Mouse (Mus musculus) gastrocnemius, postnatal 36 days (tissue): ENCODE measurements at regions not wholly inside any gene's neighbourhood (a gene's known extent, or its start where the extent isn't known, plus 50 kb on each side); places are given as distances from the start of the nearest gene placed in this dataset.

Experiments
- DNase-seq, 2 experiments: peaks; one replicate each; pipeline ENCODE4 v3.0.0; 2022
- intact Hi-C: fragments of 180-260 bp; cut with DNase I; formaldehyde crosslinking; loops from one replicate; pipeline ENCODE4 v1.15.1; 2025

DNA sequence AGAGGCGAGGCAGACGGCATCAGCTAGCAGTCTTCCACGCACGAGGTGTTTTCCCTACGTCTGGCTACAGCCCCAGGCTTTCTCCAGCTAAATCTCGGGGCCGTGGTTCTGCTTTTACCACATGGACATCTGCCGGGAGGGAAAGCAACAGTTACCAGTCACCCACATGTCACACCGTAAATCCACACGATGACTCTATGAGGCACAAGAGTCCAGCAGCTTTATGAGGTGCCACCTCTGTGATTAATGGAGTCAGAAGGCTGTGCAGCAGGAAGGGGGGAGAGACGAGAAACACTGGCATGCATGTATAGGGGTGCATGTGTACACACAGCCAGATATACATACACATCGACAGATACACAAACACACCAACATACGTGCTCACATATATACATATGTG, 69.6 kb upstream of the Twist2 start:
- no peak for DNase-seq
- intact Hi-C loops, result loop anchor here (5.0 kb wide), 1 partner anchor 74 kb away; no protein-coding TSS in a partner anchor

DNA sequence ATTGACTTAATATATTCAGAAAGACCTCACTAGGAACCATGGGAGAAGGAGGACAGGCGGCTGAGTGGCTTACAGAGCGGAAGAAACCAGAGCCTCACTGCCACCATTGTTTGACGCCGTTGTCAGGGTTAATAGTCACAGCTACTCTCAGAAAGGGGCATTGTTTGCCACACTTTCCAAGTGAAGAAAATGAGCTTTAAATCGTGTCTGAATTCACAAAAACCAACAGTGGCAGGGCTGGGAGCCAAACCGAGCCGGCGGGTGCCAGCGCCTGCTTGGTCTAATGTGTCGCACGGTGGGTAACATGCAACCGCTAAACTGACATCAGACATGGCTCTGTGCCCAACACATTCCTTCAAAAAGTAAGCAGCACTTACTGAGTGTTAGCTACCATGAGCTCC, 68.8 kb upstream of the Twist2 start:
- intact Hi-C loops, result loop anchor here (5.0 kb wide), 1 partner anchor 75 kb away; no protein-coding TSS in a partner anchor
- no peak for DNase-seq

DNA sequence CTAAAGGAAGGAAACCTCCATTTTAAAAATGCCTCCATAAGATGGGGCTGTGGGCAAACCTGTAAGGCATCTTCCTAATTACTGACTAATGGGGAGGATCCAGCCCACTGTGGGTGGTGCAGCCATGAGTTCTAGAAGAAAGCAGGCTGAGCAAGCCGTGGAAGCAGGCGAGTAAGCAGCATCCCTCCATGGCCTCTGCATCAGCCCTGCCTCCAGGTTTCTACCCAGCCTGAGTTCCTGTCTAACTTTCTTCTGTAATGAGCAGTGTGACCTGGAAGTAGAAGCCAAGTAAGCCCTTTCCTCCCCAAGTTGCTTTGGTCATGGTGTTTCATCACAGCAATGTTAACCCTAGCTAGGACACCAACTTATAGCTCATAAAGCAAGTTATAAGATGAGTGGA, 66.5 kb upstream of the Twist2 start:
- intact Hi-C loops, result loop anchor here (5.0 kb wide), 1 partner anchor 77 kb away; no protein-coding TSS in a partner anchor
- no peak for DNase-seq

DNA sequence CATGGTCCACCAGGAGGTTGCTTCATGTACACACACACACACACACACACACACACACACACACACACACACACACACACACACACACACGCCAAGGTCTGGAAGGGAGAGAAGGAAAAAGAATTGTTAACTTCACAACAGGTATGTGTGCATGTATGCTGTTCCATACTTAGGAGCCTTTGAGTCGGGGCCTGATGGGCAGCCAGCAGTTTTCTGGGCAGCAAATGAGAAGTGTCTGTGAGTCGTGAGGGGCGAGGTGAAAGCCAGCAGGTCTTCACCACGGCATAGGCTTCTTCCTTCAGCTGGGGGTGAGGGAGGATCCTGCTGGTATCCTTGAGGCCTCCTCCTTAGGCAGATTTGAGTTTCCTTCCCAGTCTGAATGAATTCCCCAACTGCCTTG, 65.8 kb upstream of the Twist2 start:
- DNase-seq, result no peak
- intact Hi-C loops, result no loop called here

DNA sequence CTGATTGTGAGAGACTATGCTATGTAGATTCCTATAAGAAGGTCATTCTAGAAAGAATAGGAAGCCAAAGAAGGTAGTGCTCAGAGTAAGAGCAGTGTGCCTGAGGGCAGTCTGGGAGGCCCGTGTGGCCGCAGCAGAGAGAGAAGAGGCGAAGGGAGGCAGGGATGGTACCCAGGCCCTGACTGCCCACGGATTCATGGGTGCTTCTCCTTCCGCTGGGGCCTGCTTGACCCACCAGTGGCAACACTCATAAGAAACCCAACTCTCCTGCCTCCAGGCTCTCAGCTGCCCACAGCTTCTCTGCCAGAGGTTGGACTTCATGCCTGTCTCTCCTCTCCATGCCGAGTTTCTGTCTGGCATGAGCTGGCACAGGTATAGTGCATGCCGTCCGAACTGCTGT, 60.6 kb upstream of the Twist2 start:
- intact Hi-C loops, result no loop called here
- DNase-seq, result no peak

DNA sequence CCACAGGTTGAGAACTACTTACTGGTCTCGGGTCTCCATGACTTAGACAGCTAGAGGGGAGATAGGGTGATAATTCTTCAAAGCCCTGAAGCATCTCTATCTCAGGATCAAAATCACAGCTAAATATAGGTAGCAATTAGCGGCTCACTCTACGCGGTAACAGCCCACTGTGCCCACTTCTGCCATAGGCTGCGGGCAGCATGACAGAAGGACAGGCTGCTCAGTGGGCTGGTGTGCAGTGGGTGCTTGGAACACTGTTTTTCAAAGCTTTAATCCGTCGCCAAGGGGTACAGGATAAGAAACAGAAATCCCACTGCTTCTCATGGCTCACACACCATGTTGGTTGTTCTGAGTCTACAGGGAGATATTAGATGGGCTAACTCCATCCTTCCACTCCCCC, 59.2 kb upstream of the Twist2 start:
- intact Hi-C loops, result no loop called here
- no peak for DNase-seq

DNA sequence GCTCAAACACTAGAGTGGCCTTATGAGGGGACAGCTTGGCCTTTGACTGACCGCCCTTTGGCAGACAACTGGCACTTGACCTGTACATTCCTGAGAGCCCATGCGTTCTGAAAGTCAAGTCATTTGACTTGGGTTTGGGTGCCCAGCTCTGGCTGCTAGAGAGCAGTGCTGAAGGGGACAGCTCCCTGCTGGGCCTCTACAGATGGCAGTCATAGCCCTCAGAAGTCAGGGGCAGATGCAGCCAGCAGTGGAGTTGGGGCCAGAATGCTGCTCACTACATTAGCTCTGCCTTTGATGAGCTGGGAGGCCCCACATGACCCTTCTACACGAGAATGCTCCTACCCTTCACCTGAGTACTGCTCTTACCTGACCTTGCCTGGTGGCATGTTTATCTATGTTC, 58.3 kb upstream of the Twist2 start:
- intact Hi-C loops, result no loop called here
- no peak for DNase-seq

DNA sequence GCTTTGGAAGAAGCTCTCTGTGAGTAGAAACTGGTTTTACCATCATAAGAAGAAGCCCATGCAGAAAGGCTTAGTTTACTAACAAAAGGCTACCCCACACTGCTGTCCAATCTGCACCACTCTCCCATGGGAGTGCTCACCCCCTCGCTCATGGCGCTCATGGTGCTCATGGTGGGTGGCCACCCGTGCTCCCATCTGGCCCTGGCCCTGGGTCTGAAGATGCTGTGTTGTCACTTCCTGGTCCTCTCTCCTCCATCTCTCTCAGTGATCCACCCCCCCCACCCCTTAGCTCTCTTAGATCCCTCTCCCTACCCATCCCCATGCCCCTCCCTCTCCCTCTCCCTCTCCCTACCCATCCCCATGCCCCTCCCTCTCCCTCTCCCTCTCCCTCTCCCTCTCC, 57.2 kb upstream of the Twist2 start:
- intact Hi-C loops, result no loop called here
- DNase-seq, result no peak

DNA sequence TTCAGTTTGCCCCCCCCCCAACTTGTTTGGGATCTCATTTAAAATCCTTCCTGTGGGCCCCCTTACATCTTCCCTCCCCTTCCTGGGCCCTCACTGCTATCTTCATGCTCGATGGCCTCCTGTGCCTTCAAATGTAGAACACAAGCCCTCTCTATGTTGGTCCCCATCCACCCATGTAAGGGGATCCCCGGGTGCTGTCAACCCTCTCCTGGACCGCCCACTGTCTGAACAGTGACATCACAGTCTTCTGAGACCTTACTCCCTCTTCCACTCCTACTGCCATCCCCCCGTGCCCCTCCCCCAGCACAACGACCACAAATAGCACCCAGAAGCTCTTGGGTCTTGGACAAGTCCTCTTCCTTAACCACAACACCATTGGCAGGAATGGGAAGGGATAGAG, 56.6 kb upstream of the Twist2 start:
- intact Hi-C loops, result loop anchor here (5.0 kb wide), 1 partner anchor 327 kb away; no protein-coding TSS in a partner anchor

DNA sequence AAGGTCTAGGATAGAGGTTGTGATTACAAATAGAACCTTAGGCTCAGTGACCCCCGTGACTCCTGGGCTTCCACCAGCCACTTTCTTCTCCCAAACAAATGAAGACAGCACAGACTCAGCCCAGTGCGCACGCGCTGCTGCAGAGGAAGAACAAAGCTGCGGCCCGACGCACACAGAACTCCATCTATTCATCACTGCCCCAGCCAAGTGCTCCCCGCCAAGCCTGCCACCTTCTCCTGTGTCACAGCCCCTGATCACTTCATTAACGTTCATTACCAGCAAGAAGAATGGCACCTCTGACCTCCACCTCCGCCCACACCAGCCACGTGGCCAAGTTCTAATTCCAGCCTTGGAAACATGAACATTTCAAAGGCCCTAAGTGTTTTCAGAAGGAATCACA, 53.7 kb upstream of the Twist2 start:
- intact Hi-C loops, result loop anchor here (5.0 kb wide), 1 partner anchor 330 kb away; no protein-coding TSS in a partner anchor
- no peak for DNase-seq

More for the DNA sequence above, 56.6 kb upstream of the Twist2 start:
- no peak for DNase-seq
